Mouse (Mus musculus) liver, adult 2 months (tissue): Measurements from ENCODE around the gene Hba-a1. TPM values are rescaled to one million over a fixed set of nuclear protein-coding genes. Genes with fewer than 3 reads are reported as not detected.
"Not testable (repeated sequence)": the region's sequence is repeated elsewhere in the genome, so short reads cannot be mapped to it uniquely, and the experiment has no call there.

Experiments used
- DNase-seq: peaks from one replicate; pipeline ENCODE4 v3.0.0-alpha.2; 2011; ENCODE audit warnings: low read depth, low spot score; ENCODE audit errors: extremely low read depth
- H3K27ac ChIP-seq: fragments of 200-500 bp; replicated peaks from 2 replicates; pipeline ENCODE4 v1.5.1; 2012; ENCODE audit warnings: low read depth, mild to moderate bottlenecking, control low read depth, inconsistent platforms, low read length; ENCODE audit not compliant: insufficient read depth
- H3K27me3 ChIP-seq: fragments of 200-500 bp; 2 replicates; pipeline ENCODE4 v1.6.1; 2012; ENCODE audit warnings: mild to moderate bottlenecking, moderate library complexity, low read length, inconsistent platforms; ENCODE audit not compliant: control insufficient read depth, insufficient read depth
- H3K36me3 ChIP-seq: fragments of 200-500 bp; 2 replicates; pipeline ENCODE4 v1.6.1; 2012; ENCODE audit warnings: low read length, inconsistent platforms; ENCODE audit not compliant: control insufficient read depth, insufficient read depth
- H3K4me1 ChIP-seq: fragments of 200-500 bp; 2 replicates; pipeline ENCODE4 v1.6.1; 2011; ENCODE audit warnings: low read length; ENCODE audit not compliant: control insufficient read depth, insufficient read depth
- H3K4me3 ChIP-seq: fragments of 200-500 bp; 2 replicates; pipeline ENCODE4 v1.5.1; 2011; ENCODE audit warnings: low read depth, mild to moderate bottlenecking, control low read depth, low read length, moderate library complexity; ENCODE audit not compliant: insufficient read depth
- H3K79me2 ChIP-seq: fragments of 200-500 bp; 2 replicates; pipeline ENCODE4 v1.6.1; 2012; ENCODE audit warnings: inconsistent platforms, mild to moderate bottlenecking, low read length, moderate library complexity; ENCODE audit not compliant: control insufficient read depth, insufficient read depth
- H3K9ac ChIP-seq: fragments of 200-500 bp; 2 replicates; pipeline ENCODE4 v1.6.1; 2012; ENCODE audit warnings: low read depth, mild to moderate bottlenecking, control low read depth, inconsistent platforms, low read length
- CTCF ChIP-seq: fragments of 200-500 bp; IDR thresholded peaks from 2 replicates; pipeline ENCODE4 v1.5.1; 2011; ENCODE audit warnings: low read depth, low read length, control low read depth
- POLR2A ChIP-seq: fragments of 200-500 bp; IDR thresholded peaks from 2 replicates; pipeline ENCODE4 v1.6.1; 2011; ENCODE audit warnings: low read length, control low read depth; ENCODE audit not compliant: insufficient read depth; ENCODE audit errors: extremely low read depth
- WGBS: fragments of 180-500 bp; shearing (Covaris S2); methylation state at CpG from one replicate; pipeline ENCODE4 v1.1.7; 2018; 5-methylcytosine and 5-hydroxymethylcytosine counted together
- polyA plus RNA-seq: library from polyadenylated mRNA; depleted of rRNA; stranded (reverse); fragments of >200 nt; gene quantifications from 2 replicates; pipeline ENCODE4 v1.2.3, GENCODE M21; 2012; rRNA removed
- total RNA-seq: library from RNA; depleted of rRNA; stranded (reverse); fragments of >200 nt; gene quantifications from 2 replicates; pipeline ENCODE4 v1.2.3, GENCODE M21; 2014; rRNA removed

Hba-a1 gene
- total RNA-seq, result 146 and 208 TPM in 2 replicates
- polyA plus RNA-seq, result 354 and 696 TPM in 2 replicates

- H3K27ac ChIP-seq, H3K36me3 ChIP-seq, H3K27me3 ChIP-seq, H3K4me3 ChIP-seq, H3K79me2 ChIP-seq, DNase-seq, H3K4me1 ChIP-seq, H3K9ac ChIP-seq: not testable (repeated sequence)
- 25% methylated on average over 1 of the region's 5 CpGs for WGBS
Measured at GRCm38 (mm10) chr11:32283091-32283777, at the start of gene Hba-a1. Gene Hba-a1, plus strand, starts transcription at chr11:32283511.

GRCm38 (mm10) chr11:32233895-32234294, 49.4 kb upstream of the Hba-a1 start:
- Histone ChIP-seq H3K27me3 (no peaks in the 10 kb centered on the region), H3K4me1 (no peaks in the 10 kb centered on the region), H3K4me3 (no peak overlapping the region), H3K27ac (no peak overlapping the region), H3K9ac (no peak overlapping the region), H3K36me3 (peaks cover 3% of the 10 kb centered on the region; the same call in 1 of the 2 replicates), H3K79me2 (no peaks in the 10 kb centered on the region)
- TF ChIP-seq CTCF, result no peak
- no peak for TF ChIP-seq POLR2A
- 99% methylated on average over 3 of the region's 3 CpGs for WGBS
- no peak for DNase-seq

DNA sequence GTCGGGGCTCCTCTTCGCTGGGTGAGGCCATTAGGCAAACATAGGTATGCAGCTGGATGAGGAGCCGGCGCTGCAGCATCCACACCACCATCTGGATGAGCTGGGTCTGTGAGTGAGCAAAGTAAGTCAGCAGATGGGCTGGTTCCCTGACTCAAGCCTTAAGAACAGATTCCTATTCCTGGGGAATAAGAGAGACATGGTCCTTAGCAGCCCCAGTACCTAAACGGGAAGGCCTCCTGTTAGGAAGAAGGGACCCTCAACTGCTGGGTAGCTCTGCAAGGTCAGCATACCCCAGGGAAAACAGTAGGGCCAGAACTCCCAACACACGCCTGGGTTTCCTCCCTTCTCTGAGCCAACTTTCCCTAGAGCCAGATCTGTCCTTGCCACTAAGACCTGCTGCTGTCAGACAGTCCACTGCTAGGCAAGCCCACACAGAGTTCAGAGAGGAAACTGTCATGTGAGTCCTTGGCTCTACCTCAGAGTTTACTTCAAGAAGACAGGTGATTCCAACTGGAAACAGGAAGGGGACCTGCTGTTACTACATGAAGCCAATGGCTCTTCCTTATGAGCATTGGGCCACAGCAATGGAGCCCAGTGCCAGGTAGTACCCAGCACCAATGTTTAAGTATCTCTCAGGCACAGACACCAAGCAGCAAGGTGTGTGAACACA, 48.4 kb upstream of the Hba-a1 start:
- DNase-seq, result no peak
- Histone ChIP-seq H3K4me1 (no peaks in the 10 kb centered on the region), H3K9ac (no peak overlapping the region), H3K27me3 (no peaks in the 10 kb centered on the region), H3K27ac (no peak overlapping the region), H3K4me3 (no peak overlapping the region), H3K79me2 (no peaks in the 10 kb centered on the region), H3K36me3 (peaks cover 3% of the 10 kb centered on the region; the same call in 1 of the 2 replicates)
- TF ChIP-seq CTCF, result no peak
- no peak for TF ChIP-seq POLR2A
- 91% methylated on average over 6 of the region's 6 CpGs for WGBS

- H3K36me3 ChIP-seq, result peaks cover 3% of the 10 kb centered on the region; the same call in 1 of the 2 replicates
Measured at GRCm38 (mm10) chr11:32235646-32236045, 47.7 kb upstream of the Hba-a1 start.

GRCm38 (mm10) chr11:32236132-32236531, 47.2 kb upstream of the Hba-a1 start:
- H3K9ac ChIP-seq, result no peak overlapping the region
- no peaks in the 10 kb centered on the region for H3K4me1 ChIP-seq
- no peak overlapping the region for H3K27ac ChIP-seq
- no peak overlapping the region for H3K4me3 ChIP-seq
- no peak for DNase-seq
- peaks cover 7% of the 10 kb centered on the region for H3K36me3 ChIP-seq
- TF ChIP-seq POLR2A (no peak), CTCF (no peak)
- H3K27me3 ChIP-seq, result no peaks in the 10 kb centered on the region
- no peaks in the 10 kb centered on the region for H3K79me2 ChIP-seq
- WGBS, result 76% methylated on average over 2 of the region's 2 CpGs

More at GRCm38 (mm10) chr11:32235646-32236045, 47.7 kb upstream of the Hba-a1 start:
- no peak overlapping the region for H3K9ac ChIP-seq
- H3K27me3 ChIP-seq, result no peaks in the 10 kb centered on the region
- no peaks in the 10 kb centered on the region for H3K4me1 ChIP-seq
- H3K27ac ChIP-seq, result no peak overlapping the region
- 23% methylated on average over 3 of the region's 3 CpGs for WGBS
- TF ChIP-seq POLR2A (no peak), CTCF (no peak)
- peak; percentile 13 for DNase-seq
- H3K79me2 ChIP-seq, result no peaks in the 10 kb centered on the region
- H3K4me3 ChIP-seq, result no peak overlapping the region

DNA sequence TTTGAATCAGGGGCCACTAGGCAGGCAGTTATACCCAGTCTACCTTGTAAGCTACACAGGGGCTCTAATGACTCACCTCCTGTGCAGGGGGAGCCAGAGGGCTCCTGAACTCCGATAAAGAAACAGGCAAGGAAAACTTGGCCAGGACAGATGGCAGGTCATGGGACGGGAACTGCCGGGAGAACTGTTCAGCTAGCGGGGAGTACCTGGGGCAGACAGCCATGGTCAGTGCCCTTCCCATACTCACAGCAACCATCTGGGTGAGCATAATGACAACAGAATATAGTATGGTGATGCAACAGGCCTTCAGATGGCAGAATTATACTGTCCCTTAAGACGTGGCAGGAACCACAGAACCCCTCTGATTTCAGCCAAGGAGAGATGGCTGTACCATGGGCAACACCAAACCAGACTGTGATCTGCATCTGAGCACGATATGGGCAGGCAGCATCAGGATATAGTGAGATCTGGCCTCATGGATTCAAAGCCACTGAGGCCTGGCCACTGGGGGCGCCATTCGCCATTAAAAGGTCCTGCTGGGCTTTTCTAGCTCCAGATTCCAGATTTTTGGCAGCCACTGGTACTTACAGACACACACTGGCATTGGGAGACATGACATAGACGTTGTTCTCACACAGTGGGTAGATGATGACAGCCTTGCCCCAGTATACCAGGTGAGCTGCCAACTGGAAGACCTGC, 46.5 kb upstream of the Hba-a1 start:
- no peak for DNase-seq
- no peak overlapping the region for H3K4me3 ChIP-seq
- no peak overlapping the region for H3K9ac ChIP-seq
- H3K79me2 ChIP-seq, result no peaks in the 10 kb centered on the region
- H3K36me3 ChIP-seq, result peaks cover 9% of the 10 kb centered on the region
- 75% methylated on average over 9 of the region's 9 CpGs for WGBS
- H3K27me3 ChIP-seq, result no peaks in the 10 kb centered on the region
- H3K27ac ChIP-seq, result no peak overlapping the region
- TF ChIP-seq POLR2A (no peak), CTCF (peak; percentile 72)
- H3K4me1 ChIP-seq, result no peaks in the 10 kb centered on the region
